8 mouse cellular contexts compared by ENCODE assay signal in the genomic region with DNA sequence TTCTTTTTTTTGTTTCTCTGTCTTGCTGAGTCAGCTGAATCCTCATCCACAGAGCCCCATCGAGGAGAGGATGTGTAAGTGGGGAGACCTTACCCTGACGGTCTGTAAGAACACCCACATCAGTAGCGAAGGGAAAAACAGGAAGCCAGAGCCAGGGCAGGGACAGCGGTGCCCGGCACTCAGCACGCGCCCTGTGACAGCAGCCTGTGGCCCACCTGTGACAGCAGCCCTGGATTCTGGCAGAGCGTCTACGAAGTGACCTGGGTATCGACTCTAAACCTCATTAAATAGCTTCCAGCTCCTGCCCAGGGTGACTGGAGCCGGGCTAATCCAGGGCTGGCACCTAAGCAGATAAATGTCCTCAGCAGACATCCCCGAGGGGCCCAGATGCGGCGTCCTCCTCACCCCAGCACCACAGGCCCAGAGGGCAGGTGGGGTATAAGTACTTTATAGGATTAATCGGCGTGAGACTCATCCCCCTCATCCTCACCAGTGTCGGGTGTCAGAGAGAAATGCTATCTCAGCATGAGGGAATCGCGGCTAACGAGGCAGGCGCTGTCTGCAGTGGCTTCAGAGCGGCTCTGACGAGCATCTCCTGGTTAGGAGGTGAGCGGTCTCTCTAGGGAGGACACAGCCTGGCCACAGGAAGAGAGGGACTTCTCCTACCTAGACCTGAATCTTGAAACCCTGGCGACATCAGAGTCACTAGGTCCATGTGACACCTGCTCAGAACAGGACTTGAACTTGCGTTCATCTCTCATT. TPM values are rescaled to one million over a fixed set of nuclear protein-coding genes. Genes with fewer than 3 reads are reported as not detected.
DNase-seq lines count a peak whose midpoint lies in the region; ATAC-seq lines count a peak whose summit lies in the region.

TSS of gene Samd11 (minus strand) at position 580 of the 762 bp plus-strand sequence.

- intact Hi-C loops in gastrocnemius, postnatal 36 days (cut with DNase I) = no loop called here

- H3K4me1 ChIP-seq in kidney, embryonic 15.5 days = peaks cover 18% of the 10 kb centered on the region
- H3K4me1 ChIP-seq in embryonic facial prominence, embryonic 14.5 days (ENCODE audit: control insufficient read depth, insufficient read depth, low read length) = no peaks in the 10 kb centered on the region
- no peaks in the 10 kb centered on the region for H3K4me1 ChIP-seq in limb, embryonic 11.5 days (ENCODE audit: control insufficient read depth, insufficient read depth, low read length)
- H3K4me1 ChIP-seq in neural tube, embryonic 12.5 days = peaks cover 13% of the 10 kb centered on the region

- peaks cover 37% of the 10 kb centered on the region for H3K27me3 ChIP-seq in kidney, embryonic 15.5 days
- peaks cover 24% of the 10 kb centered on the region for H3K27me3 ChIP-seq in embryonic facial prominence, embryonic 14.5 days (replicated peaks; ENCODE audit: control insufficient read depth, insufficient read depth, low read length)
- peaks cover 24% of the 10 kb centered on the region for H3K27me3 ChIP-seq in limb, embryonic 11.5 days (ENCODE audit: control insufficient read depth, insufficient read depth, low read length)
- peaks cover 27% of the 10 kb centered on the region for H3K27me3 ChIP-seq in neural tube, embryonic 12.5 days (replicated peaks)

- H3K36me3 ChIP-seq in kidney, embryonic 15.5 days = no peaks in the 10 kb centered on the region
- no peaks in the 10 kb centered on the region for H3K36me3 ChIP-seq in embryonic facial prominence, embryonic 14.5 days (ENCODE audit: control insufficient read depth, insufficient read depth, low read length)
- H3K36me3 ChIP-seq in limb, embryonic 11.5 days (ENCODE audit: control insufficient read depth, insufficient read depth, low read length) = no peaks in the 10 kb centered on the region
- H3K36me3 ChIP-seq in neural tube, embryonic 12.5 days = no peaks in the 10 kb centered on the region

- no peak within 1 kb of the TSS for H3K9ac ChIP-seq in kidney, embryonic 15.5 days
- no peak within 1 kb of the TSS; the same call in 1 of the 2 replicates for H3K9ac ChIP-seq in embryonic facial prominence, embryonic 14.5 days (ENCODE audit: low read depth, low read length)
- H3K9ac ChIP-seq in limb, embryonic 11.5 days (ENCODE audit: low read length) = no peak within 1 kb of the TSS
- H3K9ac ChIP-seq in neural tube, embryonic 12.5 days = no peak within 1 kb of the TSS

- ATAC-seq in kidney, embryonic 15.5 days (replicated peaks; ENCODE audit: low FRiP score) = peak; percentile 37; the same call in 1 of the 2 replicates
- peak; percentile 28; the same call in 1 of the 2 replicates for ATAC-seq in embryonic facial prominence, embryonic 14.5 days (ENCODE audit: low read depth)
- peak; percentile 72; the same call in 1 of the 2 replicates for ATAC-seq in limb, embryonic 11.5 days (ENCODE audit: insufficient number of reproducible peaks, low FRiP score, low TSS enrichment, low read depth)
- ATAC-seq in neural tube, embryonic 12.5 days (ENCODE audit: low FRiP score, low read depth) = peak; percentile 51; the same call in 1 of the 2 replicates

- peak within 1 kb of the TSS; percentile 43 for H3K4me2 ChIP-seq in kidney, embryonic 15.5 days
- peak within 1 kb of the TSS; percentile 36; the same call in 1 of the 2 replicates for H3K4me2 ChIP-seq in embryonic facial prominence, embryonic 14.5 days (ENCODE audit: low read depth, low read length)
- H3K4me2 ChIP-seq in limb, embryonic 11.5 days (ENCODE audit: low read depth, severe bottlenecking) = no peak within 1 kb of the TSS
- H3K4me2 ChIP-seq in neural tube, embryonic 12.5 days (replicated peaks) = peak within 1 kb of the TSS; percentile 49

- peak within 1 kb of the TSS; percentile 22 for H3K4me3 ChIP-seq in kidney, embryonic 15.5 days (replicated peaks)
- peak within 1 kb of the TSS; percentile 15; the same call in 1 of the 2 replicates for H3K4me3 ChIP-seq in embryonic facial prominence, embryonic 14.5 days (ENCODE audit: low read depth, low read length)
- no peak within 1 kb of the TSS for H3K4me3 ChIP-seq in limb, embryonic 11.5 days (ENCODE audit: low read depth, low read length)
- H3K4me3 ChIP-seq in neural tube, embryonic 12.5 days = peak within 1 kb of the TSS; percentile 22

- H3K27ac ChIP-seq in kidney, embryonic 15.5 days = no peak within 1 kb of the TSS
- no peak within 1 kb of the TSS for H3K27ac ChIP-seq in embryonic facial prominence, embryonic 14.5 days (replicated peaks; ENCODE audit: low read depth, low read length)
- H3K27ac ChIP-seq in limb, embryonic 11.5 days (replicated peaks; ENCODE audit: low read depth, low read length) = no peak within 1 kb of the TSS
- H3K27ac ChIP-seq in neural tube, embryonic 12.5 days = no peak within 1 kb of the TSS

- 3% methylated on average over 26 of the region's 26 CpGs for WGBS in kidney, embryonic 15.5 days
- WGBS in embryonic facial prominence, embryonic 14.5 days = 4% methylated on average over 26 of the region's 26 CpGs
- WGBS in limb, embryonic 11.5 days = 2% methylated on average over 26 of the region's 26 CpGs
- 3% methylated on average over 26 of the region's 26 CpGs for WGBS in neural tube, embryonic 12.5 days

- H3K9me3 ChIP-seq in kidney, embryonic 15.5 days (replicated peaks) = no peaks in the 10 kb centered on the region
- H3K9me3 ChIP-seq in embryonic facial prominence, embryonic 14.5 days (ENCODE audit: control insufficient read depth, low read length) = no peaks in the 10 kb centered on the region
- H3K9me3 ChIP-seq in limb, embryonic 11.5 days (ENCODE audit: control insufficient read depth, low read length) = no peaks in the 10 kb centered on the region
- H3K9me3 ChIP-seq in neural tube, embryonic 12.5 days = no peaks in the 10 kb centered on the region

- DNase-seq in kidney, postnatal 14 days = no peak
- DNase-seq in embryonic facial prominence, embryonic 14.5 days (ENCODE audit: low spot score) = no peak
- DNase-seq in limb, embryonic 11.5 days (ENCODE audit: low spot score) = no peak
- no peak for DNase-seq in gastrocnemius, postnatal 36 days
- no peak for DNase-seq in lung, postnatal 25 days (ENCODE audit: low spot score)
- DNase-seq in left cerebral cortex, adult 8-10 months (ENCODE audit: low spot score in 2 of 2) = no peak

RNA-seq across cellular contexts. Expression of gene Samd11, which starts in this region (rescaled TPM):
- 0.50 and 1.2 TPM in 2 replicates for polyA plus RNA-seq in kidney, embryonic 15.5 days (2015; fragmentation: Nextera tagmentation; extraction: Ambion mirVana)
- 0.35 and 0.56 TPM in 2 replicates for polyA plus RNA-seq in embryonic facial prominence, embryonic 14.5 days (2014; fragmentation: Nextera tagmentation; extraction: Ambion mirVana)
- 0.60 and 0.61 TPM in 2 replicates for polyA plus RNA-seq in limb, embryonic 11.5 days (2014; fragmentation: Nextera tagmentation; extraction: Ambion mirVana)
- polyA plus RNA-seq in neural tube, embryonic 12.5 days (2016; fragmentation: Nextera tagmentation; extraction: Ambion mirVana) = 2.6 and 2.9 TPM in 2 replicates
- total RNA-seq in gastrocnemius, postnatal 36 days (2021) = under 1 TPM in 1 of 2 experiments, not detected in 1; 0.25 TPM
- total RNA-seq in left cerebral cortex, adult 8-10 months (2022) = 1 to 10 TPM; 4.7 to 8.3 (median 7.7) TPM

Comparison
In these comparisons a context has a peak if more than half of its experiments do, and no peak if none do; other contexts are left out.
1. RNA of gene Samd11 (total RNA-seq): 4.7 to 8.3 TPM in left cerebral cortex, adult 8-10 months; 0.25 TPM in gastrocnemius, postnatal 36 days; every median in the first group is over 4 times any median in the second.
2. Peak in ATAC-seq, H3K4me3 ChIP-seq and H3K4me2 ChIP-seq in embryonic facial prominence, embryonic 14.5 days; RNA of the gene not detected or under 1 TPM.
3. Peak in ATAC-seq in limb, embryonic 11.5 days; RNA of the gene not detected or under 1 TPM.
4. Peak in every context shown above with its lines, with median percentiles within 50 percentile points of each other: ATAC-seq.